Mouse (Mus musculus) megakaryocyte, embryonic 14.5 days (primary cell): ENCODE data around the gene Pax7.

Source experiments
- FLI1 ChIP-seq: IDR thresholded peaks from 2 replicates; pipeline ENCODE4 v1.6.1; 2012; ENCODE audit warnings: low read length, inconsistent platforms, mixed read lengths
- GATA1 ChIP-seq: IDR thresholded peaks from 3 replicates; pipeline ENCODE4 v1.6.1; 2012; ENCODE audit warnings: mixed read lengths, low read length, inconsistent platforms, borderline replicate concordance

DNA sequence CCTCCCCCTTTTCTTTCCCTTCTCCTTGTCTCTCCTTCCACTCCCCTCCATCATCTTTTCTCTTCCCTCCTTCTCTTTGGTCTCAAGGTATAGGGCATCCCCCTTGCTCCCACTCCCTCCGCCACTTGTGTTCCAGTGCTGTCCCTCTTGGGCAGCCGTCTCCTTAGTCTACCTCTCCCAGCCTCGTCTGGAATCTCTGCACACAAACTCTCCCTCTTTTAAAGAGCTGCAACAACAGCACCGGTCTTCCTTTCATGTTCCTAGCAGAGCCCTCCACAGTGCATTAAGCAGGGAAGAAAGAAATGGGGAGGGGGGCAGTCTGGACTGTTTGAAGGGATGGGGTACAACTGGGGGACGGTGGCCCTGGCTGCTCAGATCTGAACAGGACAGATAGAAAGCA, 3.4 kb upstream of the Pax7 start:
- TF ChIP-seq FLI1 = no peak
- TF ChIP-seq GATA1 = no peak
